Mouse (Mus musculus) naive thymus-derived CD4-positive, alpha-beta T cell, adult 2 months (primary cell): Measurements from ENCODE around the gene Nup93.
"Not testable (repeated sequence)": the region's sequence is repeated elsewhere in the genome, so short reads cannot be mapped to it uniquely, and the experiment has no call there.

Source experiments
- DNase-seq: peaks from one replicate; pipeline ENCODE4 v3.0.0-alpha.2; 2011; ENCODE audit warnings: low read depth

The Nup93 gene

DNA sequence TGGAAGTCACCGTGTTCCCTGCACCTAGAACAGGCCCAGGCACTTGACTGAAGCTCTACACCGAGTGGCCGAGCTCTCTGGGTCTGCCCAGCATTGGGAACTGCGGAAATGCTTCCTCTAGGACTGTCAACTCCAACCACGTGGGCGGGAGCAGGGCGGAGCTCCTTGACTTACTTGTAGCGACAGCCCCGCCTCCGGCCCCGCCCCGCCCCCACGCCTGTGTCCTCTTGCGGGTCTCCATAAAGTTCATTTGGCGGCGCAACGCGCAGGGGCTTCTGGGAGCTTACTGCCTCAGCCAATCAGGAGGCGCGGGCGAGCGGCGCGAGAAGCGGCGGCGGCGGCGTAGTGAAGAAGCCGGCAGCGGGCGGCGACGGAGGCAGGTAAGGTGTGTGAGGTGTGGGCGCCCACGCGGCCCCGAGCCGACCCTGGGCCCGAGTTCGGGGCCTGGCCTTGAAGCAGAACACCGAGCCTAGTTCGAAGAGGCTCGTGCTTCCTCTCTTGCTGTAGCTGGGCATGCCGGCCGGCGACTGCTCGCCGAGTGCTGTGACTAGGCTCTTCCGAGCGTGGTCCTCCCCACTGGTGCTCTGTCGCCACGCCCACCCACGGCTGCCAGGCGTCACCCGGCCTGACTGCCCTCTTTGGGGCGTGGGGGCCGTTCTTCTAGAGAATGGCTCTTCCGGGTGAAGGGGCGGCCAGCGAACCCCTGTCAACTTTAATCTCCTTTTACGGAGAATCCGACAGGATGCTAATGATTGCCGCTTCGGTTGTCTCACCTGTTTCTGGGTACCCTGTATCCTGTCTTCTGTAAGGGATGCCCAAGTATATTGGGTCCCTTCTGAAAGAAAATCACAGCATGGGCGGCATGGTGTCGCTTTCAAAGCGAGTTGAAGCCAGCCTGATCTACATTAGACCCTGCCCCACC, at the start of gene Nup93:
Nup93 (plus strand) TSS at position 313 of the 922 bp plus-strand sequence.
- peak; percentile 94 for DNase-seq

GRCm38 (mm10) chr8:94165772-94166171, 48.6 kb upstream of the Nup93 start:
- not testable (repeated sequence) for DNase-seq

GRCm38 (mm10) chr8:94167244-94167643, 47.1 kb upstream of the Nup93 start:
- DNase-seq: peak; percentile 85

DNA sequence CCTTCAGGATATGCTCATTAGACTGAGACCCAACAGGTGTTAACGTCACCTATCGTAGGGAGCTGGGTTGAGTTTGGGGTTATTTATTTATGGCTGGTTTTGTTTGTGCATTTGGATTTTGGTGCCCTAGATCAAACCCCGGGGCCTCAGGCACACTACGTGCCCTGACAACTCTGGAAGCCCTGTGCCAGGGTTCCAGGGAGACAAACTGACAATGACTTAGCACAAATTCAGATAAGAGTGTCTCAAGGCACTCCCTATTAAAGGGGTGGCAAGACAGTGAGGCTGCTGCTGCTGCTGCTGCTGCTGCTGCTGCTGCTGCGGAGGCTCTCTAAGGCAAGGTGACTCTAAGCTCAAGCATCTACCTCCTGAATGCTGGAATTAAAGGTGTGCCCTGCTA, 44.8 kb upstream of the Nup93 start:
- DNase-seq: no peak

DNA sequence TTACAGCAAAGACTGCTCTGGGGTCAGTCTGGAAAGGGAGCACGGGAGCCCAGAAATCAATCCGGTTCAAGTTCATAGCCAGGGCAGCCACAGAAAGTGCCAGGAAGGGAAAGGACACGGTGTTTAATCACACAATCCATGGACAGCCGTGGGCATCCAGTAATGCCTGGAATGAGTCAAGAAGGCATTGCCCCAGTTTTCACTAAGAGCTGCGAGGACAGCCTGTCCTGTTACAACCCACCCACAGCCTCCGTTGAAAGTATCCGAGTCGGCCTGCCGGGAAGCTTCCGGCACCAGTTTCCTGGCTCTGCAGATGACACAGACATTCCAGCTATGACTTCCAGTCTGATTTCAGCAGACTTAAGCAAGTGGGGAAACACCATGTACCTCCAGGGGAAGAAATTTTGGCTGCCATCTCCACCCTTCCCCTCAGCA, 43.0 kb upstream of the Nup93 start:
- no peak for DNase-seq

GRCm38 (mm10) chr8:94172075-94172808, 42.1 kb upstream of the Nup93 start, which contains the start of gene Mt2:
Gene Mt2 (plus strand): TSS chr8:94172664.
- DNase-seq: no peak

GRCm38 (mm10) chr8:94172809-94173732, 41.3 kb upstream of the Nup93 start:
- DNase-seq: no peak

- DNase-seq: no peak
These were observed 40.4 kb upstream of the Nup93 start for GRCm38 (mm10) chr8:94173848-94174403.

DNA sequence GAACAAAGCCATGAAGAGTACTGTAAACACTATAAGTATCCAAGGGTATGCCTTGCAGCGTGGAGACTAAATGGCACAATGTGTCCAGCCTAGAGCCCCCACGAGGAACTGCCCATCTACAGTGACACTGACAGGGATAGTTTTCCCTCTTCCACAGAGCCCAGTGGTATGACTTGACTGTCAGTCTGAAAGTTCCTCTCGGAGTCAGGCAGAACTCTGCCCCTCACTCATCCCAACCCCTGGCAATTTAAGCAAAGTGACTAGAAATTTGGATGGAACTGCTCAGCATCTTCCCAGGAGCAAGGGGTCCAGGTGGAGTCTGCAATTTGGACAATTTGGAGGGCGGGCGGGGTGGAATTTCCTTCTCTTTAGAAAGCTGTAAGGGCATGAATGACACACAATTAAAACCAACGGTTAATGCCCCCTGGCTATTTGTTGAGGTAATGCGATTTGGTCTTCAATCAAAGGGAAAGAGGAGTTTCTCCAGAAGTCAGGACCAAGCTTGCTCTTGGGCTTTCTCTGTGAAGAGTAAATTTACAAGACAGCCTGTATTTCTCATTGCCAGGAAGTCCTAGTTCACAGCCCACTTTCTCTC, 39.6 kb upstream of the Nup93 start:
- DNase-seq: no peak

- no peak for DNase-seq
These were observed 36.5 kb upstream of the Nup93 start for GRCm38 (mm10) chr8:94177716-94178390.

DNA sequence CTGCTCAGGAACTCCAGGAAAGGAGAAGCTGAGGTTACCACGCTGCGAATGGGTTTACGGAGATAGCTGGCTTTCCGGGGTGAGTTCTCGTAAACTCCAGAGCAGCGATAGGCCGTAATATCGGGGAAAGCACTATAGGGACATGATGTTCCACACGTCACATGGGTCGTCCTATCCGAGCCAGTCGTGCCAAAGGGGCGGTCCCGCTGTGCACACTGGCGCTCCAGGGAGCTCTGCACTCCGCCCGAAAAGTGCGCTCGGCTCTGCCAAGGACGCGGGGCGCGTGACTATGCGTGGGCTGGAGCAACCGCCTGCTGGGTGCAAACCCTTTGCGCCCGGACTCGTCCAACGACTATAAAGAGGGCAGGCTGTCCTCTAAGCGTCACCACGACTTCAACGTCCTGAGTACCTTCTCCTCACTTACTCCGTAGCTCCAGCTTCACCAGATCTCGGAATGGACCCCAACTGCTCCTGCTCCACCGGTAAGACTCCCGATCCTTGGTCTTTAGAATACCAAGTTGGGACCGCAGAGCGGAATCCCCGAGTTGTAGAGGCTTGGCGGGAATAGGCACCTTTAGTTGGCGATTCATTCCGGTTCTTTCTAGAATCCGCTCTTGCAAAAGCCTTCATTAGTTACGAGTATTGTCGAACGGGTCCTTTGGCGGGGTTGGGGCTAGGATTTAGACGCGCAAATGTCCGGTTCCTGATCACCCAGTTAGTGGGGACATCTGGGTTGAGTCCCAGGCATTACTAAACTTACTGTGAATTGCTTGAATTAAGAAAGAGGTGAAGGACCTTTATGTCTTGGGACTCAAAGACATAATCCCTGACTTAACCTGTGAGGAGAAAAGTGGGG, 35.3 kb upstream of the Nup93 start, which contains the start of gene Mt1:
Mt1 (plus strand) TSS at position 226 of the 856 bp plus-strand sequence.
- DNase-seq: peak; percentile 50

GRCm38 (mm10) chr8:94179713-94180560, 34.4 kb upstream of the Nup93 start:
- no peak for DNase-seq

DNA sequence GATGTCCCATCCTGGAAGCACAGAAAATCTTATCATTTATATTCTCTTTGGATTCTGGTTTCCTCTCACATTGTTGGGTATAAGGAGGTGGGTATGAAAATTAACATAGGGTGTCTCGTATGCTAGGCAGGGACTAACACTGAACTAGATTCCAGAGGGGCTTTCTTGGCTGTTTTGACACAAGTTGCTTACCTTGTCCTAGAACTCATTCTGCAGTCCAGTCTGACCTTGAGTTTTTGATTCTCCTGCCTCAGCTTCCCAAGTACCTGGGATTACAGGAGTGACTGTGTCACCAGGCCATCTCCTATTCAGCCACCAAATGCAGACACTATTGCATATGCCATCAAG, 33.8 kb upstream of the Nup93 start:
- no peak for DNase-seq

DNA sequence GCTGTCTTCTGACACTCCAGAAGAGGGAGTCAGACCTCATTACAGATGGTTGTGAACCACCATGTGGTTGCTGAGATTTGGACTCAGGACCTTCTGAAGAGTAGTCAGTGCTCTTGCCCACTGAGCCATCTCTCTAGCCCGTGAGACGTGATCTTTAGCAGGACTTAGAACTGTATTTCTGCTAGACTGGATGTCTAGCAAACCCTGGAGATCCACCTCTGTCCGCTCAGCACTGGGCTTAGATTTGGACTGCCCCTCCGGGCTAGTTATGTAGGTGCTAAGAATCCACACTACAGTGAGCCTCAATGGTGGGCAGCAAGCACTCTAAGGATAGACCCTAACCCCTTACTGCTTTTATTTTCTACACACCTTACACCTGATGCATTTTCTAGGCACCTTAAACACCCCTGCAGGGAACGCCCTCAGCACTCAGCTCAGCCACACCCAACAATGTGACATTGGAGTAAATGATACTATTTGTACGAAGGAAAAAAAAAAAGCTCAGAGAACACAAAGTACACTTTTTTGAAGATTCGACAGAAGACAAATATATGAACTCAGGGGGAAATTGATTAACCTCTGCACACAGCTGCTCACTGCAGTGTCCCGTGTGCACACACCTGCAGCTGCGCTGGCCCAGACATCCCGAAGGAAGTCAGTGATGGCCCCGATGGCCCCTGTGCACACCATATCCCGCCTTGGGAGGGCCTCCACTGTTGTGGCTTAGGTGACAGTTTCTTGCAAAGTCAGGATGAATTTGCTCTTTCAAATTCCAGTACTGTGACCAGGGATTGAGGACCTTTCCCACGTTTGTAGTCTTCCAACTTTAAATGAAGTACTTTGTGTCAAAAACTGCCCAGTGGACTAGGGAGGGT, 32.1 kb upstream of the Nup93 start:
- DNase-seq: no peak

DNA sequence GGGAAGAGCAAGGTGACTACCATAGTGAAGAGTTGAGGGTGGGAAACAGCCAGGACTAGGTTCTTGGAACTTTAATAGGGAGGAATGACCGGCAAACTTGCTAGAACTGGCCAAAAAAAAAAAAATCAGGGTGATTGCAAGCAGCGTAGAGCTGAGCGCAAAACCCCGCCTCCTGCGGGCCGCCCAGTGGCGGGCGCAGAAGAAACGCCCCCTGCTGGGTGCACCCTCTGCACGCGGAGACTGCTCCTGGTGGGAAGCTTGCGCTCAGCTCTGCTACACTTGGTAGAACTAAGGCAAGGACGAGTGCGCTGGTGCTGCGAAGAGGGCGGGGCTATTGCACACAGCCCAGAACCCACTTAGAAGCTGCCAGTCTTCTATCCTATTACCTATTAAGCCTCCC, 31.2 kb upstream of the Nup93 start:
- DNase-seq: peak; percentile 88

DNA sequence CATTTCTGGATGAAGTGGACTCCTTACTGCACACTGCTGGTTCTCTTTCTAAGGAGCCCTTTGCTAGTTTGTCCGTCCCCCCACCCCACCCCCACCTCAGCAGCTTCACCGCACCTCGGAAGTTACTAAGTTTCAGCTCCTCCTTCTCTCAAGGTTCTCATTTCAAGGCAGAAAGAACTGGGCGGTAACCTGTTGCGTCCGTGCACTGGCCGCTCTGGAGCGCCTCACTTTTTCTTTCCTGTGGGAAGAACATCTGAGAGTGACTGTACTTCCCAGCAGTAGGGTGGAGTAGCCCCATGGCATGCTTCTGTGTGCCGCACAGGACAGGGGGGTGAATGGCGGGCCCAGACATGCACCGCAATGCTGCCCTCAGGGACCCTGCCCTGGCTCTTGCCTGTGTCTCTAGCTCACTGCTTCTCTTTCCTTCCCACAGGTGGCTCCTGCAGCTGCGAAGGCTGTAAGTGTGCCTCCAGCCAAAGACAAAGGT, 30.0 kb upstream of the Nup93 start:
- DNase-seq: no peak

DNA sequence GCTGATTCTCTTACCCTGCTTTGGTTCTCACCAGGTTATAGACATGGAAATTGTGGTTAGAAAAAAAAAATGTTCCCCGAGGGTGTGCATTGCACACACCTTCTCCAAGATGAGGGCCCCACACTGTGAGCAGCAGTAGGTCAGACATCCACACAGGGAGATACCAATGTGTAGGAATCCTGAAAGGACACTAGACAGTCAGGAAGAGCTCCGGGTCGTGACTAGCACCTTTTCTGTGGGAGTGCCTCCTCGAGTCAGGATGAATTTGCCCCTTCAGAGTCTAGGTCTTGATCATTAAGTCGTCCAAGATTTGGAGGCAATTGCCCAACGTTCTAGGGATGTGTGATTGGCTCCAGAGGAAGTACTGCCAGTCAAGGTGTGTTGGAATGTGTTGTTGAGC, 28.6 kb upstream of the Nup93 start:
- DNase-seq: no peak
